Mouse (Mus musculus) olfactory bulb, adult 2 months (tissue): ENCODE data around the gene Atxn7l2. TPM values are rescaled to one million over a fixed set of nuclear protein-coding genes. Genes with fewer than 3 reads are reported as not detected.
A peak's percentile ranks its signal among the peaks of the same experiment; 100 is the strongest.
"Not testable (repeated sequence)": the region's sequence is repeated elsewhere in the genome, so short reads cannot be mapped to it uniquely, and the experiment has no call there.

ENCODE experiments used
- H3K27ac ChIP-seq: fragments of 200-500 bp; 2 replicates; pipeline ENCODE4 v1.5.1; 2012; ENCODE audit warnings: low read depth, low read length; ENCODE audit not compliant: insufficient read depth
- H3K4me1 ChIP-seq: fragments of 200-500 bp; 2 replicates; pipeline ENCODE4 v1.6.1; 2012; ENCODE audit warnings: low read length; ENCODE audit not compliant: control insufficient read depth, insufficient read depth
- H3K4me3 ChIP-seq: fragments of 200-500 bp; 2 replicates; pipeline ENCODE4 v1.5.1; 2012; ENCODE audit warnings: mild to moderate bottlenecking, low read depth, low read length, moderate library complexity; ENCODE audit not compliant: insufficient read depth
- CTCF ChIP-seq: fragments of 200-500 bp; IDR thresholded peaks from 2 replicates; pipeline ENCODE4 v1.5.1; 2012; ENCODE audit warnings: low read depth, mild to moderate bottlenecking, low read length, moderate library complexity; ENCODE audit not compliant: insufficient read depth
- POLR2A ChIP-seq: fragments of 200-500 bp; IDR thresholded peaks from 2 replicates; pipeline ENCODE4 v1.6.1; 2012; ENCODE audit warnings: mild to moderate bottlenecking, low read depth, low read length, moderate library complexity; ENCODE audit not compliant: insufficient read depth
- whole genome bisulfite sequencing: fragments of 180-500 bp; shearing (Covaris S2); methylation state at CpG from one replicate; pipeline ENCODE4 v1.1.7; 2018; 5-methylcytosine and 5-hydroxymethylcytosine counted together
- polyA plus RNA-seq: library from polyadenylated mRNA; stranded (reverse); fragments of >200 nt; gene quantifications from 2 replicates; pipeline ENCODE4 v1.2.4, GENCODE M21; 2012; ENCODE audit warnings: low replicate concordance; ENCODE audit not compliant: missing spikeins, insufficient read depth, insufficient read length

Atxn7l2 gene
- polyA plus RNA-seq: not detected in 2 replicates

- 0% methylated on average over 14 of the region's 14 CpGs for WGBS
- TF ChIP-seq POLR2A (peak; percentile 59), CTCF (peak; percentile 55; the same call in 1 of the 2 replicates)
- H3K27ac ChIP-seq: peak within 1 kb of the TSS; percentile 84
- H3K4me3 ChIP-seq: peak within 1 kb of the TSS; percentile 57
- peaks cover 32% of the 10 kb centered on the region for H3K4me1 ChIP-seq
Observed at GRCm38 (mm10) chr3:108210771-108211139, at the start of gene Atxn7l2. Gene Atxn7l2 (minus strand): TSS chr3:108210934.

GRCm38 (mm10) chr3:108259319-108259718, 48.6 kb upstream of the Atxn7l2 start:
- no peak overlapping the region for H3K4me3 ChIP-seq
- TF ChIP-seq CTCF (no peak), POLR2A (no peak)
- no peak overlapping the region for H3K27ac ChIP-seq
- H3K4me1 ChIP-seq: peaks cover 4% of the 10 kb centered on the region
- 33% methylated on average over 3 of the region's 3 CpGs for WGBS

GRCm38 (mm10) chr3:108257831-108258500, 47.2 kb upstream of the Atxn7l2 start:
- Histone ChIP-seq H3K4me1 (peaks cover 4% of the 10 kb centered on the region), H3K4me3 (no peak overlapping the region), H3K27ac (no peak overlapping the region)
- WGBS: 70% methylated on average over 3 of the region's 3 CpGs
- TF ChIP-seq POLR2A: no peak
- no peak for TF ChIP-seq CTCF

GRCm38 (mm10) chr3:108256719-108257637, 46.2 kb upstream of the Atxn7l2 start, which contains the start of gene Psma5:
Gene Psma5 (plus strand): TSS chr3:108256926.
- Histone ChIP-seq H3K27ac (no peak within 1 kb of the TSS), H3K4me3 (peak within 1 kb of the TSS; percentile 76), H3K4me1 (peaks cover 4% of the 10 kb centered on the region)
- WGBS: under 1% methylated on average over 79 of the region's 79 CpGs
- TF ChIP-seq CTCF: no peak
- TF ChIP-seq POLR2A: peak; percentile 37; the same call in 1 of the 2 replicates

- Histone ChIP-seq H3K4me3 (no peak overlapping the region), H3K4me1 (no peaks in the 10 kb centered on the region), H3K27ac (no peak overlapping the region)
- TF ChIP-seq CTCF: no peak
- no peak for TF ChIP-seq POLR2A
- 85% methylated on average over 2 of the region's 2 CpGs for WGBS
Observed at GRCm38 (mm10) chr3:108246857-108247256, 36.1 kb upstream of the Atxn7l2 start.

GRCm38 (mm10) chr3:108241243-108241839, 30.6 kb upstream of the Atxn7l2 start:
- TF ChIP-seq CTCF (no peak), POLR2A (no peak)
- 90% methylated on average over 3 of the region's 3 CpGs for WGBS
- Histone ChIP-seq H3K27ac (no peak overlapping the region), H3K4me1 (no peaks in the 10 kb centered on the region), H3K4me3 (no peak overlapping the region)

- H3K27ac ChIP-seq, H3K4me3 ChIP-seq, H3K4me1 ChIP-seq: not testable (repeated sequence)
- 82% methylated on average over 4 of the region's 4 CpGs for WGBS
Observed at GRCm38 (mm10) chr3:108237474-108238102, 26.9 kb upstream of the Atxn7l2 start.

- Histone ChIP-seq H3K27ac (no peak overlapping the region), H3K4me3 (no peak overlapping the region), H3K4me1 (peaks cover under 1% of the 10 kb centered on the region)
- 92% methylated on average over 4 of the region's 4 CpGs for WGBS
- TF ChIP-seq CTCF (no peak), POLR2A (no peak)
Observed at GRCm38 (mm10) chr3:108231646-108232045, 20.9 kb upstream of the Atxn7l2 start.
